Mouse (Mus musculus): ENCODE data around the gene Gm20828. TPM values are rescaled to one million over a fixed set of nuclear protein-coding genes. Genes with fewer than 3 reads are reported as not detected.
"Not testable (repeated sequence)": the region's sequence is repeated elsewhere in the genome, so short reads cannot be mapped to it uniquely, and the experiment has no call there.

Gm20828 gene
- polyA plus RNA-seq (2012; rRNA removed) = not detected in 2 replicates

DNA sequence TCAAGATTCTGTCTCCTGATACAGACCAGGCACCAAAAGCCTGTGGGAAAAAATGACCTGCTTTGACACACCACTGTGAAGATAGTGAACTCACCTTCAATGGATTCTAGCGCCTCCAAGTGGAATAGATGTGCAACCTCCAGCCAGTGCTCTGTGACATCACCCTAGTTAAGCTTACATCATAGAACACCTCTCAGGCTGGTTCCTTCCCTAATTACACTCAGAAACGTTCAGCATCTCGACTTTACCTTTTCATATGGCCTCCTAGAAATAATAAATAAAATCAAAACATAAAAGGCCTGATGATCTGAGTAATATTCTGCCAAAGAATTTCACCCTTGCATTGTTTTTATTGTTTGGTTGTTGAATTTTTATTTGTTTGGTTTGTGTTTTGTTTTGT lies at the start of gene Gm20828:
TSS of gene Gm20828 (minus strand) at position 101 of the 400 bp plus-strand sequence.
- no CpG with 5 or more reads among the region's 3 CpGs for WGBS
- not testable (repeated sequence) for DNase-seq (ENCODE audit: low read depth, low spot score)

All from large intestine, adult 2 months (tissue).